Mouse (Mus musculus): ENCODE measurements around the gene Chac2. TPM values are rescaled to one million over a fixed set of nuclear protein-coding genes. Genes with fewer than 3 reads are reported as not detected.
A peak's percentile ranks its signal among the peaks of the same experiment; 100 is the strongest.

Gene Chac2
- polyA plus RNA-seq, 1 experiment from 2014 or later: 18.8 TPM

DNA sequence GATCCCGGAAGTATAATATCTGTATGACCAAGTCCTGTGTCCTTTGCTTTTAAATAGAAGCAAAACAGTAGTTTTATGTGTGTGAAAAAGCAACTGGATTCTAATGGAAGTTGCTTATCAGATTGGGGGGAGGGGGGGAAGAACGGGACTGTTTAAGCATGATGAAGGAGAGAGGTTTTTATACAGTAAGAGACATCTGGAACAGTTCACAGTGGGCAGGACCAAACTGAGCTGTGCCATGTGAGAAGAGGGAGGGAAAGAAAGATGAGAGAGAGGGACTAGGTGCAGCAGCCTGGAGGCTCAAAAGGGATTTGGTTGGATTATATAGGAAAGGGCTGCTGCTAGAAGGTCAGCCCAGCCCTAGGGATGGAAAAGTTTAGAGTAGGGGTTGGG is 471 bp upstream of the Chac2 start:
- no peaks in the 10 kb centered on the region for H3K9me3 ChIP-seq (ENCODE audit: control insufficient read depth, low read length)
- WGBS: 8% methylated on average over 2 of the region's 2 CpGs
- no peaks in the 10 kb centered on the region for H3K4me1 ChIP-seq (replicated peaks; ENCODE audit: control insufficient read depth, insufficient read depth, low read length)
- peak overlapping the region; percentile 49 for H3K4me2 ChIP-seq (replicated peaks; ENCODE audit: low read depth, low read length)
- peak; percentile 79 for ATAC-seq (ENCODE audit: low FRiP score)
- H3K9ac ChIP-seq (ENCODE audit: low read depth, low read length): peak overlapping the region; percentile 29; the same call in 1 of the 2 replicates
- H3K27ac ChIP-seq (ENCODE audit: low read depth, low read length): no peak overlapping the region
- no peaks in the 10 kb centered on the region for H3K36me3 ChIP-seq (ENCODE audit: control insufficient read depth, insufficient read depth, low read length)
- peak overlapping the region; percentile 42 for H3K4me3 ChIP-seq (ENCODE audit: low read depth, low read length)
- DNase-seq (ENCODE audit: low spot score): no peak
- H3K27me3 ChIP-seq (ENCODE audit: control insufficient read depth, insufficient read depth, low read length): no peaks in the 10 kb centered on the region

DNA sequence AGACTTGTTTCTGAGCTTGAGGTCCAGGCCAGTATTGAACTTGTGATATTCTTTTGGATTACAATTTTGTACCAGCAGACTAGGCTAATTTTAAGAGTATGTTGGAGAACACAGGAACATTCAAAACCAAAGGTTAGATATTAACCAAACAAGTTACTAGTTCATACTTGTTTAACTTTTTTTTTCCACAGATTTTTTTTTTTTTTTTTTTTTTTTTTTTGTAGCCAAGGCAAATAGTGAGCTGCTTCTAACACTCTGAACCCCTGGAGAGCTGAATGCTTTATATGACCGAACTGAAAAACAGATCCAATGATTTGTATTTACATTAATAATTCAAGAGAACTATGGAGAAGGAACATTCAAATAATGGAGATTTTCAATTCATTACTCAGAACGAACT is 913 bp downstream of the Chac2 start:
- H3K27ac ChIP-seq (ENCODE audit: low read depth, low read length): no peak overlapping the region
- no peaks in the 10 kb centered on the region for H3K4me1 ChIP-seq (replicated peaks; ENCODE audit: control insufficient read depth, insufficient read depth, low read length)
- H3K4me2 ChIP-seq (replicated peaks; ENCODE audit: low read depth, low read length): no peak overlapping the region
- ATAC-seq (ENCODE audit: low FRiP score) (no peak), DNase-seq (ENCODE audit: low spot score) (no peak)
- no peak overlapping the region for H3K4me3 ChIP-seq (ENCODE audit: low read depth, low read length)
- H3K27me3 ChIP-seq (ENCODE audit: control insufficient read depth, insufficient read depth, low read length): no peaks in the 10 kb centered on the region
- no peaks in the 10 kb centered on the region for H3K9me3 ChIP-seq (ENCODE audit: control insufficient read depth, low read length)
- no peaks in the 10 kb centered on the region for H3K36me3 ChIP-seq (ENCODE audit: control insufficient read depth, insufficient read depth, low read length)
- WGBS: 59% methylated on average over 2 of the region's 2 CpGs
- H3K9ac ChIP-seq (ENCODE audit: low read depth, low read length): no peak overlapping the region

DNA sequence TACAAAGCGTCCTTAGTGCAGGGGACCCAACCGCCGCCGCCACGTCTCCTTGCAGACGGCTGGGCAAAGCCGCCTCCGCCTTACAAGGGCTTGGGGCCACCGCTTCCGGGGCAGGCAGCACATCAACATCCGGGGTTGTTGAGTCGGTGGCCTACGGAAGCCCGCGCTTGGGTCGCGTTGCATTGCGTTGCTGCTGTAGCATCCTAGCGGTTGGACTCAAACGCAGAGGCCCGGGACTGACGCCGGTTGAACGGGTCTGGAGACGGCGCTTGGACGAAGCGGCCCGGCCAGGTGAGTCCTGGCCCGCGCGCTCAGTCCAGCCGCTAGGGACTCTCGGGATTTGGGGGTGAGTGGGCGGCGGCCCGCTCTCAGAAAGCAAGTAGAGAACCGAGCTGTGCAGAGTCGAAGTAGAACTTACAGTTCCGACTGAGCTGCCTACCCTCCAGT is 31.8 kb downstream of the Chac2 start, which contains the start of gene Erlec1:
TSS of gene Erlec1 (minus strand) at position 57 of the 447 bp plus-strand sequence.
- H3K27me3 ChIP-seq (ENCODE audit: control insufficient read depth, insufficient read depth, low read length): no peaks in the 10 kb centered on the region
- WGBS: under 1% methylated on average over 40 of the region's 40 CpGs
- H3K4me2 ChIP-seq (replicated peaks; ENCODE audit: low read depth, low read length): peak within 1 kb of the TSS; percentile 77
- peak within 1 kb of the TSS; percentile 60 for H3K4me3 ChIP-seq (ENCODE audit: low read depth, low read length)
- H3K9ac ChIP-seq (ENCODE audit: low read depth, low read length): peak within 1 kb of the TSS; percentile 88
- peak within 1 kb of the TSS; percentile 19 for H3K27ac ChIP-seq (ENCODE audit: low read depth, low read length)
- ATAC-seq (ENCODE audit: low FRiP score) (peak; percentile 99), DNase-seq (ENCODE audit: low spot score) (peak; percentile 90)
- H3K36me3 ChIP-seq (ENCODE audit: control insufficient read depth, insufficient read depth, low read length): no peaks in the 10 kb centered on the region
- no peaks in the 10 kb centered on the region for H3K4me1 ChIP-seq (replicated peaks; ENCODE audit: control insufficient read depth, insufficient read depth, low read length)
- no peaks in the 10 kb centered on the region; the same call in 1 of the 2 replicates for H3K9me3 ChIP-seq (ENCODE audit: control insufficient read depth, low read length)

DNA sequence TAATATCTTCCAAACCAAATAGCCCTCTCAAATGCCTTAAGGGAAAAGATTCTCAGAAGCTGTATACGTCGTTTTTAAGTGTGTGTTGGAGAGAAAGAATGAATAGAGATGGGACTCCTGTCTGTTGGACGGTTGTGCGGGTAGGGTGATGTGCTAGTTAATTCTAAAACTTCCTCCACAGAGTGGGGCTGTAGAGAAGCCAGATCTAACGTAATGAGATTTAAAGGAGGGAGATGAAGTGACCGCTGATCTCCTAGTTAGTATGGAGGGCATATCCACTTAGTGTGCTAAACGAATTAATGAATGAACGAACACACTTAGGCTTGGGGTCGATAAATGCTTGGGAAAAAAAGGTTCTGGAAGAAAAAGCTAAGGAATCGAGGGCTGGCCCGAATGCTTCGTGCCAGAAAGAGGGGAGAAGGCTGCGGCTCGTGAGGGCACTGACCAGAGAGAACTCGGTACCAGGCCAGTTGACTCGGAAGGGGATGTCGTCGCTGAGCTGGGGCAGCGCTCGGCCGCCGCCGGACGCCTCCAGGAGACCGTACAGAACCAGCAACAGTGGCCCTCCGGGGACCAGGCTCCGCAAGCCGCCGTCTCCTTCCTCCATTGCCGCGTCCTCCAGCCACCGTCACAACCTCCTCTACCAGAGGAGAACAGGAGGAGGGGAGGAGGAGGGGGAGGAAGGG is 32.5 kb downstream of the Chac2 start:
- 2% methylated on average over 27 of the region's 32 CpGs for WGBS
- peak overlapping the region; percentile 19 for H3K27ac ChIP-seq (ENCODE audit: low read depth, low read length)

DNA sequence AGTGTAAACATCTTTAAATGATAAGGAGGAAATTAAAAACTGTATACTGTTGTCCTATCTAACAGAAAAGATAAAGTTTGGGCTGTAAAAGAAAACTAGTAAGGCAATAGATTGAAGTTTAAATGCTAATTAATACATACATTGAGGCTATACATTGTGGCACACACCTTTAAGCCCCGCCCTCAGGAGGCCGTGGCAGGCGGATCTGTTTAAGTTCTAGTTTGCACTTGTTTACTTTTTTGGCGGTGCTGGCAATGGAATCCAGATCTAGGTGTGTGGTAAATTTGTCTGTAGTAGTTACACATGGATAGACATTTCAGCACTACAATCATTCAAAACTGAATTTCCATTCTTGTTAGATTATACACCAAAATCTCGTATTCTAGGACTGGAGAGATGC is 33.3 kb downstream of the Chac2 start:
- no peaks in the 10 kb centered on the region for H3K4me1 ChIP-seq (replicated peaks; ENCODE audit: control insufficient read depth, insufficient read depth, low read length)
- no peak overlapping the region for H3K27ac ChIP-seq (ENCODE audit: low read depth, low read length)
- ATAC-seq (ENCODE audit: low FRiP score): no peak
- DNase-seq (ENCODE audit: low spot score): no peak
- WGBS: 72% methylated on average over 5 of the region's 5 CpGs
- H3K9ac ChIP-seq (ENCODE audit: low read depth, low read length): no peak overlapping the region
- no peaks in the 10 kb centered on the region; the same call in 1 of the 2 replicates for H3K9me3 ChIP-seq (ENCODE audit: control insufficient read depth, low read length)
- H3K36me3 ChIP-seq (ENCODE audit: control insufficient read depth, insufficient read depth, low read length): no peaks in the 10 kb centered on the region
- H3K4me2 ChIP-seq (replicated peaks; ENCODE audit: low read depth, low read length): peak overlapping the region; percentile 42
- H3K27me3 ChIP-seq (ENCODE audit: control insufficient read depth, insufficient read depth, low read length): no peaks in the 10 kb centered on the region
- peak overlapping the region; percentile 60; the same call in 1 of the 2 replicates for H3K4me3 ChIP-seq (ENCODE audit: low read depth, low read length)

More for the DNA sequence above, 32.5 kb downstream of the Chac2 start:
- ATAC-seq (ENCODE audit: low FRiP score): peak; percentile 96
- Histone ChIP-seq H3K4me1 (replicated peaks; ENCODE audit: control insufficient read depth, insufficient read depth, low read length) (no peaks in the 10 kb centered on the region), H3K27me3 (ENCODE audit: control insufficient read depth, insufficient read depth, low read length) (no peaks in the 10 kb centered on the region), H3K4me2 (replicated peaks; ENCODE audit: low read depth, low read length) (peak overlapping the region; percentile 42), H3K9me3 (ENCODE audit: control insufficient read depth, low read length) (no peaks in the 10 kb centered on the region; the same call in 1 of the 2 replicates), H3K9ac (ENCODE audit: low read depth, low read length) (peak overlapping the region; percentile 66), H3K4me3 (ENCODE audit: low read depth, low read length) (peak overlapping the region; percentile 60), H3K36me3 (ENCODE audit: control insufficient read depth, insufficient read depth, low read length) (no peaks in the 10 kb centered on the region)
- DNase-seq (ENCODE audit: low spot score): peak; percentile 62

- no peak overlapping the region for H3K27ac ChIP-seq (ENCODE audit: low read depth, low read length)
- no peak overlapping the region for H3K9ac ChIP-seq (ENCODE audit: low read depth, low read length)
- WGBS: 97% methylated on average over 2 of the region's 2 CpGs
- no peak overlapping the region for H3K4me3 ChIP-seq (ENCODE audit: low read depth, low read length)
- H3K4me1 ChIP-seq (replicated peaks; ENCODE audit: control insufficient read depth, insufficient read depth, low read length): no peaks in the 10 kb centered on the region
- no peak for DNase-seq (ENCODE audit: low spot score)
- peaks cover 9% of the 10 kb centered on the region for H3K36me3 ChIP-seq (ENCODE audit: control insufficient read depth, insufficient read depth, low read length)
- H3K4me2 ChIP-seq (replicated peaks; ENCODE audit: low read depth, low read length): no peak overlapping the region
- H3K9me3 ChIP-seq (ENCODE audit: control insufficient read depth, low read length): no peaks in the 10 kb centered on the region
- H3K27me3 ChIP-seq (ENCODE audit: control insufficient read depth, insufficient read depth, low read length): no peaks in the 10 kb centered on the region
- no peak for ATAC-seq (ENCODE audit: low FRiP score)
These were observed 42.6 kb downstream of the Chac2 start for GRCm38 (mm10) chr11:30943522-30943921.

DNA sequence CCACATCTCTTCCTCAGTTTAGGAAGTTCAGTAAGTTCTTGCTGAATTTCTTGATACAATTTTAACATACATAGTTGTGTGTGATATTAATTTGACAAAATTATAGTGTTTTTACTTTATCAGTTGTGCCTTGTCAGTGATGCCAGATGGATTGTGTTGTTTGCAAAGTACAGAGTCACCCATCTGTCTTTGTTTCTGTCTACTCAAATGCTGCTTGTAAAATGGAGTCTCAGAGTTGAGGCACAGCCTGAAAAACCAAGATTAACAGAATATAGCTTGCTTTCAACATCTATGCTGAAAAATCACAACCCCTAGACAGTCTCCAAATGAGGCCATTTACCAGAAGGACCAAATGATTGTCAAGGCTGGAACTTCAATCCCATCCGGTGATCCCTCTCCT is 57.7 kb downstream of the Chac2 start:
- H3K27ac ChIP-seq (ENCODE audit: low read depth, low read length): no peak overlapping the region
- H3K4me2 ChIP-seq (replicated peaks; ENCODE audit: low read depth, low read length): no peak overlapping the region
- no peak overlapping the region for H3K9ac ChIP-seq (ENCODE audit: low read depth, low read length)
- no peak for DNase-seq (ENCODE audit: low spot score)
- no peaks in the 10 kb centered on the region for H3K36me3 ChIP-seq (ENCODE audit: control insufficient read depth, insufficient read depth, low read length)
- no peaks in the 10 kb centered on the region for H3K27me3 ChIP-seq (ENCODE audit: control insufficient read depth, insufficient read depth, low read length)
- no peaks in the 10 kb centered on the region for H3K9me3 ChIP-seq (ENCODE audit: control insufficient read depth, low read length)
- H3K4me3 ChIP-seq (ENCODE audit: low read depth, low read length): no peak overlapping the region
- WGBS: 100% methylated on average over 1 of the region's 1 CpGs
- no peaks in the 10 kb centered on the region for H3K4me1 ChIP-seq (replicated peaks; ENCODE audit: control insufficient read depth, insufficient read depth, low read length)
- no peak for ATAC-seq (ENCODE audit: low FRiP score)

DNA sequence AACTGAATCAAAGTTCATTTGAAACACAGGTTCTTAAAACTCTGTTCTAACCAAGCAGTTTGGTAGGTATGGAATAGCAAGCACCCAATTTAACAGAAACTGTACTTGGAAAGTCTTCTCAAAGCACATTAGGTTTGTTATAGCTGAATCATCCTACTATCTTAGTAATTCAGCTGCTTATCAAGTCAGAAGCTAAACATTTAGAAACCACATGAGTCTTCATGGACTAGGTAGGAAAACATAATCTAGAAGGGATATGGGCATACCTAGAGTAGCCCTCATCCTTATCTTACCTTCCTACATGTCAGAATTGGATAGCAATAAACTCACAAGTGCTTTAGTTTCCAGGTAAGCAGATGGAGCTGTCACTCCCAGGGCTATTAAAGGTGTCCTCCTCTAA is 58.1 kb downstream of the Chac2 start:
- Histone ChIP-seq H3K27ac (ENCODE audit: low read depth, low read length) (no peak overlapping the region), H3K36me3 (ENCODE audit: control insufficient read depth, insufficient read depth, low read length) (no peaks in the 10 kb centered on the region), H3K27me3 (ENCODE audit: control insufficient read depth, insufficient read depth, low read length) (no peaks in the 10 kb centered on the region), H3K4me1 (replicated peaks; ENCODE audit: control insufficient read depth, insufficient read depth, low read length) (no peaks in the 10 kb centered on the region), H3K9me3 (ENCODE audit: control insufficient read depth, low read length) (no peaks in the 10 kb centered on the region), H3K4me2 (replicated peaks; ENCODE audit: low read depth, low read length) (no peak overlapping the region), H3K4me3 (ENCODE audit: low read depth, low read length) (no peak overlapping the region), H3K9ac (ENCODE audit: low read depth, low read length) (no peak overlapping the region)
- DNase-seq (ENCODE audit: low spot score) (no peak), ATAC-seq (ENCODE audit: low FRiP score) (no peak)
